In the genomic region with DNA sequence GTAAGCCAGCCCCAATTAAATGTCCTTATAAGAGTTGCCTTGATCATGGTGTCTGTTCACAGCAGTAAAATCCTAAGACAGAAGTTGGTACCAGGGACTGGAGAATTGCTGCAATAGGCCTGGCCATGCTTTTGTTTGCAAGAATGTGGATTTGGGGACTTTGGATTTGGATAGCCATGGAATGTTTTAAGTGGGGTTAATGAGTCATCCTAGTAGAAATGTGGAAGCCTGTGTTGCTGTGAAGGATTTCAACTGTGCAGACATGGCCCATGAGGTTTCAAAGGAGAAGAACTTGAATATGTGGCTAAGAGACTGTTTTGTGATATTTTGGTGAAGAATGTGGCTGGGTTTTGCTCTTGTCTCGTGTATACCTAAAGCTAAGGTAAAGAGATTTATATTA, we compare ENCODE assay signal across 22 mouse cellular contexts.
DNase-seq lines count a peak whose midpoint lies in the region; ATAC-seq lines count a peak whose summit lies in the region.
"Had no signal": no experiment of that assay in that cellular context is flagged by ENCODE, and none has a peak within 500 bp of the region (broad histone marks: within the 10 kb centered on the region; RNA-seq: fewer than 3 reads in every experiment).

No protein-coding gene starts in this region.

- no peak overlapping the region for H3K4me2 ChIP-seq in kidney, embryonic 15.5 days
- no peak overlapping the region for H3K4me2 ChIP-seq in kidney, embryonic 16.5 days (replicated peaks; ENCODE audit: low read depth, low read length)
- no peak overlapping the region for H3K4me2 ChIP-seq in liver, embryonic 16.5 days (ENCODE audit: low read depth, low read length)
- H3K4me2 ChIP-seq: forebrain, embryonic 13.5 days; heart, embryonic 11.5 days; hindbrain, embryonic 12.5 days had no signal

- no peak overlapping the region for H3K4me3 ChIP-seq in kidney, embryonic 15.5 days (replicated peaks)
- H3K4me3 ChIP-seq in kidney, embryonic 16.5 days (ENCODE audit: low read length): no peak overlapping the region
- no peak overlapping the region for H3K4me3 ChIP-seq in liver, embryonic 16.5 days (ENCODE audit: low read depth, low read length)
- H3K4me3 ChIP-seq: forebrain, embryonic 10.5 days; forebrain, embryonic 13.5 days; gastrocnemius, adult 2 months; hindbrain, embryonic 12.5 days had no signal

- no peak for ATAC-seq in kidney, embryonic 15.5 days (replicated peaks; ENCODE audit: low FRiP score)
- no peak for ATAC-seq in kidney, embryonic 16.5 days (ENCODE audit: low FRiP score, low TSS enrichment)
- peak; percentile 41; the same call in 1 of the 2 replicates for ATAC-seq in liver, embryonic 16.5 days (ENCODE audit: low read depth)
- ATAC-seq: forebrain, embryonic 13.5 days; forebrain, embryonic 16.5 days; Patski had no signal

- H3K36me3 ChIP-seq in kidney, embryonic 15.5 days: no peaks in the 10 kb centered on the region
- no peaks in the 10 kb centered on the region for H3K36me3 ChIP-seq in kidney, embryonic 16.5 days (ENCODE audit: insufficient read depth, low read length)
- no peaks in the 10 kb centered on the region for H3K36me3 ChIP-seq in liver, embryonic 16.5 days (ENCODE audit: control insufficient read depth, insufficient read depth)
- H3K36me3 ChIP-seq: forebrain, embryonic 10.5 days; hindbrain, embryonic 12.5 days had no signal

- DNase-seq in kidney, adult 11 months: peak; percentile 9
- peak; percentile 50 for DNase-seq in kidney, adult 9 months
- no peak for DNase-seq in liver
- peak; percentile 55 for DNase-seq in Muller cell, postnatal 12 days (ENCODE audit: inconsistent ontology term)
- no peak for DNase-seq in frontal cortex, postnatal 14 days (ENCODE audit: low spot score in 2 of 2)
- DNase-seq: adrenal gland, postnatal 10 days; adrenal gland, postnatal 36 days; cerebellum, adult 18-20 months; cerebellum, adult 9-10 months; cerebellum, postnatal 14 days; gastrocnemius, adult 2 months; gastrocnemius, postnatal 14 days; heart, adult 11 months had no signal

- 78% methylated on average over 1 of the region's 1 CpGs for WGBS in kidney, embryonic 15.5 days
- 81% methylated on average over 1 of the region's 1 CpGs for WGBS in kidney, embryonic 16.5 days
- 48% methylated on average over 1 of the region's 1 CpGs for WGBS in liver, embryonic 16.5 days (ENCODE audit: insufficient replicate concordance)

- H3K9me3 ChIP-seq in kidney, embryonic 15.5 days (replicated peaks): no peaks in the 10 kb centered on the region
- no peaks in the 10 kb centered on the region for H3K9me3 ChIP-seq in kidney, embryonic 16.5 days (ENCODE audit: low read length)
- H3K9me3 ChIP-seq in liver, embryonic 16.5 days (replicated peaks; ENCODE audit: control insufficient read depth, low read length): no peaks in the 10 kb centered on the region
- H3K9me3 ChIP-seq: forebrain, embryonic 10.5 days; forebrain, embryonic 13.5 days; hindbrain, embryonic 12.5 days had no signal

- no peaks in the 10 kb centered on the region for H3K27me3 ChIP-seq in kidney, embryonic 15.5 days
- H3K27me3 ChIP-seq in kidney, embryonic 16.5 days (ENCODE audit: insufficient read depth, low read length): no peaks in the 10 kb centered on the region
- H3K27me3 ChIP-seq in liver, embryonic 16.5 days (ENCODE audit: control insufficient read depth, insufficient read depth, low read depth, low read length): no peaks in the 10 kb centered on the region
- H3K27me3 ChIP-seq: forebrain, embryonic 13.5 days; hindbrain, embryonic 12.5 days; Patski had no signal

- H3K27ac ChIP-seq in kidney, embryonic 15.5 days: no peak overlapping the region
- no peak overlapping the region for H3K27ac ChIP-seq in kidney, embryonic 16.5 days (ENCODE audit: low read length)
- no peak overlapping the region for H3K27ac ChIP-seq in liver, embryonic 16.5 days (ENCODE audit: low read length)
- H3K27ac ChIP-seq: forebrain, embryonic 10.5 days; forebrain, embryonic 13.5 days; gastrocnemius, adult 2 months; hindbrain, embryonic 12.5 days had no signal

- no peaks in the 10 kb centered on the region for H3K4me1 ChIP-seq in kidney, embryonic 15.5 days
- H3K4me1 ChIP-seq in kidney, embryonic 16.5 days (ENCODE audit: insufficient read depth, low read length): no peaks in the 10 kb centered on the region
- H3K4me1 ChIP-seq in liver, embryonic 16.5 days (ENCODE audit: control insufficient read depth, low read depth, low read length): no peaks in the 10 kb centered on the region
- H3K4me1 ChIP-seq: forebrain, embryonic 10.5 days; forebrain, embryonic 13.5 days; hindbrain, embryonic 12.5 days had no signal

- H3K9ac ChIP-seq in kidney, embryonic 15.5 days: no peak overlapping the region
- no peak overlapping the region for H3K9ac ChIP-seq in kidney, embryonic 16.5 days (replicated peaks; ENCODE audit: low read length)
- H3K9ac ChIP-seq in liver, embryonic 16.5 days (ENCODE audit: low read depth, low read length): no peak overlapping the region
- H3K9ac ChIP-seq: forebrain, embryonic 13.5 days; hindbrain, embryonic 12.5 days had no signal

Comparison
In these comparisons a context has a peak if more than half of its experiments do, and no peak if none do; other contexts are left out.
1. DNase-seq: peak in kidney, adult 11 months (single experiment), kidney, adult 9 months (single experiment) and Muller cell, postnatal 12 days (single experiment); none in liver (single experiment) and frontal cortex, postnatal 14 days (0 of 2).